Mouse (Mus musculus): ENCODE measurements at regions not wholly inside any gene's neighbourhood (a gene's known extent, or its start where the extent isn't known, plus 50 kb on each side); places are given as distances from the start of the nearest gene placed in this dataset.

DNA sequence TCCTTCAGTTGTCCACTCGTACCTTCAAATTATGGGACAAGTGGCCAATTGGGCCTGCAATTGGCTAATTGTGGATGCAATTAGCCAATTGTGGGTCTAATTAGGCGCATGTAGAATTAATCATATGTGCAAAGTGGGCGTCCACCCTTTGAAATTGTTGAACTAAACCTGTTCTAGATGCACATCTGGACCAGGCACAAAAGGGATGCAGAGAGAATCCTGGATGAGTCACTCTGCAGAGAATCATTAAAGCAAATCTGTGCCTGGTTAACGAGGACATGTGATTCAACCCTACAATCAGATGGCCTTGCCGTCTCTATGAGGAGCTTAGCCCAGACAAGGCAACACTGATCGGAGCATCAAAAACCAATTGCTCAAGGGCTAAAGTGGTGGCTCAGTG is 393.0 kb upstream of the 3110018I06Rik start:
- TF ChIP-seq CTCF (IDR thresholded peaks at IDR 0.05; ENCODE audit: low read depth) (no peak), EP300 (IDR thresholded peaks at IDR 0.05; ENCODE audit: low read depth) (no peak)

Measured in liver, postnatal 0 days (tissue).